Mouse (Mus musculus) neural tube, embryonic 11.5 days (tissue): ENCODE results near the gene Parp1. TPM values are rescaled to one million over a fixed set of nuclear protein-coding genes. Genes with fewer than 3 reads are reported as not detected.
A peak's percentile ranks its signal among the peaks of the same experiment; 100 is the strongest.

Experiments used
- ATAC-seq: fragments of 200-750 bp; cut with Nextera tagmentation; 2 replicates; pipeline ENCODE4 v1.8.0; 2017; ENCODE audit warnings: moderate number of reproducible peaks, mild to moderate bottlenecking, moderate TSS enrichment, moderate library complexity; ENCODE audit not compliant: insufficient read depth, low FRiP score, low TSS enrichment
- DNase-seq: peaks from one replicate; pipeline ENCODE4 v3.0.0-alpha.2; 2015; ENCODE audit warnings: low spot score
- H3K27ac ChIP-seq: fragments of 300-500 bp; sonication (generic); 2 replicates; pipeline ENCODE4 v1.5.1; 2014; ENCODE audit warnings: low read depth, mild to moderate bottlenecking, low read length
- H3K27me3 ChIP-seq: fragments of 300-500 bp; sonication (generic); 2 replicates; pipeline ENCODE4 v1.6.1; 2014; ENCODE audit warnings: mild to moderate bottlenecking, low read length, mixed read lengths; ENCODE audit not compliant: control insufficient read depth, insufficient read depth
- H3K36me3 ChIP-seq: fragments of 300-500 bp; sonication (generic); 2 replicates; pipeline ENCODE4 v1.6.1; 2014; ENCODE audit warnings: mild to moderate bottlenecking, low read length, moderate library complexity, mixed read lengths; ENCODE audit not compliant: control insufficient read depth, insufficient read depth
- H3K4me1 ChIP-seq: fragments of 300-500 bp; sonication (generic); 2 replicates; pipeline ENCODE4 v1.6.1; 2014; ENCODE audit warnings: low read length, mixed read lengths; ENCODE audit not compliant: control insufficient read depth, insufficient read depth
- H3K4me2 ChIP-seq: fragments of 300-500 bp; sonication (generic); 2 replicates; pipeline ENCODE4 v1.6.1; 2014; ENCODE audit warnings: low read depth, mild to moderate bottlenecking, moderate library complexity
- H3K4me3 ChIP-seq: fragments of 300-500 bp; sonication (generic); 2 replicates; pipeline ENCODE4 v1.5.1; 2014; ENCODE audit warnings: low read depth, low read length
- H3K9ac ChIP-seq: fragments of 300-500 bp; sonication (generic); 2 replicates; pipeline ENCODE4 v1.6.1; 2014; ENCODE audit warnings: mild to moderate bottlenecking, low read length
- H3K9me3 ChIP-seq: fragments of 300-500 bp; sonication (generic); 2 replicates; pipeline ENCODE4 v1.6.1; 2016; ENCODE audit warnings: low read length; ENCODE audit not compliant: control insufficient read depth
- WGBS: fragments of 180-500 bp; shearing (Covaris S2); extraction: QIAGEN DNeasy Blood & Tissue Kit; methylation state at CpG from one replicate; pipeline ENCODE4 v1.1.7; 2014; 5-methylcytosine and 5-hydroxymethylcytosine counted together
- polyA plus RNA-seq: library from polyadenylated mRNA; unstranded; fragments of >200 nt; fragmentation: Nextera tagmentation; extraction: Ambion mirVana; gene quantifications from 2 replicates; pipeline ENCODE4 v1.2.1, GENCODE M21; 2014

The Parp1 gene
- polyA plus RNA-seq, 1 experiment from 2014 or later, result 223 TPM

DNA sequence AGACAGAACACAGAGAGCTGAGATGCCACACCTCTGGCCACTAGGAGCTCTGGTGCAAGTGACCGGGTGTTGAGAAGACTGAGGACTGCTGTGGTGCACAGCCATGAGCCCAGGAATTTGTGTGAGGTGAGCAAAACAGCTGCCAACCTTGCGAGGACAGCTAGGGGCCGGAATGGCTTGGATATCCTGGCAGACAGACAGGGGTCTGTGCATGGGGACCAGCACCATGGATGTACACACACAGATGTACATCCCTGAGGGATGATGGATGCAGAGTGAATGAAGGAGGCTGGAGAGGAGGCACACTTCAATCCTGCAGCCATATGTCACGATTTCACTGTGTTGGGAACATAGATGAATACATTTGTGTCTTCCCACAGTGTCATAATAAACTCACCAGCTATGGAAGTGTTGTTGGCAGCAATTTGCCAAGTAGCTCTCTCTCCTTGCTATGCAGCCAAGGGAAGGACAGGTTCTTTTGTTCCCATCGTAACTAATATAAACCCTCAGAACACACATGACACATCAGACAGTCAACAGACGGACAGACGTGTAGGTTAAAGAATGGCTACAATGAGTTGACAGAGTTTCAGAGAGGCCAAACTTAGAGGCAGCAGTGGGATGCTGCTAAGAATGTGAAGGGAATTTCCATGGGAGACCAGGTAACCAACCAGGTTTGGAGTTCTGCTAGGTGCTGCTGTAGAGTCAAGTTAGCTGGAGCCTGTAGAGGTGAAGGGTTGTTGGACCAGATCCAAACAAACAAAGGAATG lies 19.0 kb upstream of the Parp1 start:
- DNase-seq (no peak), ATAC-seq (no peak)
- H3K27me3 ChIP-seq, result no peaks in the 10 kb centered on the region
- H3K36me3 ChIP-seq, result no peaks in the 10 kb centered on the region
- no peak overlapping the region for H3K9ac ChIP-seq
- no peak overlapping the region for H3K27ac ChIP-seq
- 0 out of 2 replicates have a peak, but pooled peaks cover 3% of the 10 kb centered on the region for H3K4me1 ChIP-seq
- H3K4me3 ChIP-seq, result no peak overlapping the region
- H3K9me3 ChIP-seq, result no peaks in the 10 kb centered on the region
- 78% methylated on average over 7 of the region's 7 CpGs for WGBS
- H3K4me2 ChIP-seq, result no peak overlapping the region

DNA sequence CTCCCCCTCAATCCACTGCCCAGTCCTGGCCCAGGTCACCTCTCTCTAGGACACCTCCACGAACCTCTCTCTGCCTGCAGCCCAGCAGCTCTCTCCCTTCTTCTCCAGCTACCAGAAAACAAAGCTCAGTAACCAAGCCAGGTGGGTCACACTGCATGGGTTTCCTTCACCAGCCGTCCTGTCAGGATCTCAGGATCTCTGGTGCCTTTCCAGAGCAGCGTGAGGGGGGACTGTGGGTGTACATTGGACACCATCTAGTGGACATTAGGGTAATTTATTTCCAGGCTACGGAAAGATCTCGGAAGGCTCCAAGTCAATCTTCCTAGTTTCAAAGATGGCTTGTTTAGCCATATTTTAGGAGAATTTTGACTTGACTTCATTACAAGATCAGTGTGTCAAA lies 18.0 kb upstream of the Parp1 start:
- Histone ChIP-seq H3K9ac (no peak overlapping the region), H3K27me3 (no peaks in the 10 kb centered on the region), H3K4me1 (0 out of 2 replicates have a peak, but pooled peaks cover 3% of the 10 kb centered on the region), H3K27ac (no peak overlapping the region), H3K4me3 (no peak overlapping the region), H3K36me3 (no peaks in the 10 kb centered on the region), H3K4me2 (no peak overlapping the region), H3K9me3 (no peaks in the 10 kb centered on the region)
- WGBS, result 28% methylated on average over 5 of the region's 5 CpGs
- ATAC-seq, result no peak
- DNase-seq, result peak; percentile 45

- H3K9ac ChIP-seq, result no peak overlapping the region
- 86% methylated on average over 5 of the region's 5 CpGs for WGBS
- DNase-seq, result no peak
- no peak overlapping the region for H3K4me2 ChIP-seq
- no peak overlapping the region for H3K27ac ChIP-seq
- no peaks in the 10 kb centered on the region for H3K36me3 ChIP-seq
- no peaks in the 10 kb centered on the region for H3K9me3 ChIP-seq
- ATAC-seq, result no peak
- no peaks in the 10 kb centered on the region for H3K27me3 ChIP-seq
- no peaks in the 10 kb centered on the region for H3K4me1 ChIP-seq
- no peak overlapping the region for H3K4me3 ChIP-seq
Measured at GRCm38 (mm10) chr1:180556899-180557298, 11.8 kb upstream of the Parp1 start.

GRCm38 (mm10) chr1:180559454-180559853 lies 9.3 kb upstream of the Parp1 start:
- no peak overlapping the region for H3K27ac ChIP-seq
- 70% methylated on average over 8 of the region's 8 CpGs for WGBS
- no peak overlapping the region for H3K4me2 ChIP-seq
- no peak overlapping the region for H3K9ac ChIP-seq
- H3K36me3 ChIP-seq, result no peaks in the 10 kb centered on the region
- no peaks in the 10 kb centered on the region for H3K4me1 ChIP-seq
- ATAC-seq (no peak), DNase-seq (no peak)
- no peaks in the 10 kb centered on the region for H3K9me3 ChIP-seq
- no peak overlapping the region for H3K4me3 ChIP-seq
- H3K27me3 ChIP-seq, result no peaks in the 10 kb centered on the region

GRCm38 (mm10) chr1:180561187-180561586 lies 7.5 kb upstream of the Parp1 start:
- H3K4me1 ChIP-seq, result no peaks in the 10 kb centered on the region
- no peak overlapping the region for H3K27ac ChIP-seq
- no peak overlapping the region for H3K9ac ChIP-seq
- no peaks in the 10 kb centered on the region for H3K9me3 ChIP-seq
- H3K4me2 ChIP-seq, result no peak overlapping the region
- no peak for DNase-seq
- no peak overlapping the region for H3K4me3 ChIP-seq
- H3K36me3 ChIP-seq, result no peaks in the 10 kb centered on the region
- no peaks in the 10 kb centered on the region for H3K27me3 ChIP-seq
- ATAC-seq, result no peak
- 27% methylated on average over 3 of the region's 3 CpGs for WGBS

DNA sequence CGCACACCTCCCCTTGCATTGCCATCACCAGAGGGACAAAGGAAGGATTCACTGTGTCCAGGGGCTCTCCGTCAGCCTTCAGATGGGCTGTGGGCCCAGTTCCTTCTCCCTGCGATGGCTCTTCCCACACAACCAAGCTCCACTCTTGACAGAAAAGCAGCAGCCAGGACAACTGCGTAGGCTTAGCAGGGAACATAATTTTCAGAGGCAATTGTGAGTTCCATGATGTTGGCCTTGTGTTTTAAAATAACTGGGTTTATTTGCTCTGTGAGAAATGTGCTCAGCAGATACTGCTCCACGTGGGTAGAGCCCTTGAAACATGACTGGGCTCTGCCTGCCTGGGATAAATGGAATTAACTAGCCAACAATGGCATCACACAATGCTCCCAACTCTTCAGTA lies 3.8 kb upstream of the Parp1 start:
- H3K36me3 ChIP-seq, result no peaks in the 10 kb centered on the region
- peaks cover 2% of the 10 kb centered on the region for H3K4me1 ChIP-seq
- DNase-seq (no peak), ATAC-seq (no peak)
- 81% methylated on average over 5 of the region's 5 CpGs for WGBS
- no peak overlapping the region for H3K4me3 ChIP-seq
- no peak overlapping the region for H3K27ac ChIP-seq
- H3K4me2 ChIP-seq, result no peak overlapping the region
- H3K9ac ChIP-seq, result no peak overlapping the region
- no peaks in the 10 kb centered on the region for H3K9me3 ChIP-seq
- no peaks in the 10 kb centered on the region for H3K27me3 ChIP-seq

DNA sequence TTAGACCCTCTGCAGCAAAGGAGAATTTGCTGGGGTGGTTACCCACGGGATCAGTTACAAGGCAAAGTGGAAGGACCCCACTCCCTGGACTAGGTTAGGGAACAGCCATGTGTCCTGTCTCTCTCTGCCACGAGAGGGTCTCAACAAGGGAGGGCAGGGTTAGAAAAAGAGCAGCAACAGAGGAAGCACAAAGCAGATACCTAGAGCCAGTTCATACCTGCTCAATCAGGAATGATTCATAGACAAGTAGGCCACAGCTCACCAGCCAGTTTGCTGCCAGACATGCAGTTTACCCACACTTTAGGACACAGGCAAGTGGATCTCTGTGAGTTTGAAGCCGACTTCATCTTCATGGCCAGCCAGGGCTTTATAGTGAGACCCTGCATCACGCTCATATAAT lies 963 bp upstream of the Parp1 start:
- Histone ChIP-seq H3K4me1 (peaks cover 8% of the 10 kb centered on the region), H3K27me3 (no peaks in the 10 kb centered on the region), H3K4me2 (no peak overlapping the region), H3K9me3 (no peaks in the 10 kb centered on the region), H3K9ac (no peak overlapping the region), H3K36me3 (peaks cover 2% of the 10 kb centered on the region; the same call in 1 of the 2 replicates), H3K4me3 (no peak overlapping the region), H3K27ac (no peak overlapping the region)
- 77% methylated on average over 4 of the region's 4 CpGs for WGBS
- no peak for ATAC-seq
- DNase-seq, result no peak

- Histone ChIP-seq H3K9me3 (no peaks in the 10 kb centered on the region), H3K27ac (peak overlapping the region; percentile 87; the same call in 1 of the 2 replicates), H3K4me1 (peaks cover 8% of the 10 kb centered on the region), H3K36me3 (peaks cover 2% of the 10 kb centered on the region; the same call in 1 of the 2 replicates), H3K4me2 (peak overlapping the region; percentile 90), H3K4me3 (peak overlapping the region; percentile 88), H3K9ac (peak overlapping the region; percentile 27), H3K27me3 (no peaks in the 10 kb centered on the region)
- 40% methylated on average over 7 of the region's 7 CpGs for WGBS
- no peak for DNase-seq
- peak; percentile 32; the same call in 1 of the 2 replicates for ATAC-seq
Measured at GRCm38 (mm10) chr1:180568248-180568647, 476 bp upstream of the Parp1 start.

DNA sequence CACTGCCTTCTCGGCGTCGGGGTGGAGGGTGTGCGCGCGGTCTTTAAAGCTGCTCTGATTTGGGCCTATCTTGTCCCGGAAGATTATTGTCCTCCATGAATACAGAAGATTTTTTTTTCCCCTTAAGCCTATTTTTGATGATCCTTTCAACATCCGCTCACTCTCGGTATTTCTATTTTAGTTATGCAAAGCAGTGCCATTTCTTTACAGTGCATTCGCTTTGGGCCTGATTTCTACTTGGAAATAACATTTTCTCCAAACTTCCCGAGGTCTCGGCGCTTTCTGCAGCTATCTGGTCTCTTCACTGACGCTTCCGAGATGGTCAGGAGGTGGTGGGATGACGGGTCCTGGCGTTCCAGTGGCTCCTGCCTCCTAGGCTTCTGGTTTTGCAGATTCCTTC lies 729 bp downstream of the Parp1 start:
- H3K4me1 ChIP-seq, result peaks cover 8% of the 10 kb centered on the region
- DNase-seq, result peak; percentile 14
- H3K9ac ChIP-seq, result peak overlapping the region; percentile 89
- H3K27me3 ChIP-seq, result no peaks in the 10 kb centered on the region
- under 1% methylated on average over 17 of the region's 17 CpGs for WGBS
- H3K9me3 ChIP-seq, result no peaks in the 10 kb centered on the region
- H3K27ac ChIP-seq, result peak overlapping the region; percentile 87
- H3K4me3 ChIP-seq, result peak overlapping the region; percentile 88
- peaks cover 6% of the 10 kb centered on the region for H3K36me3 ChIP-seq
- H3K4me2 ChIP-seq, result peak overlapping the region; percentile 90
- no peak for ATAC-seq
